Mouse (Mus musculus): ENCODE data around the gene Arfgef2. TPM values are rescaled to one million over a fixed set of nuclear protein-coding genes. Genes with fewer than 3 reads are reported as not detected.
A peak's percentile ranks its signal among the peaks of the same experiment; 100 is the strongest.

Gene Arfgef2
- polyA plus RNA-seq, 1 experiment, result 11.6 TPM

- WGBS, result 70% methylated on average over 11 of the region's 11 CpGs
Measured at GRCm38 (mm10) chr2:166775357-166775893, 30.0 kb upstream of the Arfgef2 start.

GRCm38 (mm10) chr2:166776272-166776671, 29.1 kb upstream of the Arfgef2 start:
- 57% methylated on average over 1 of the region's 2 CpGs for WGBS
- Histone ChIP-seq H3K27ac (ENCODE audit: insufficient read depth, low read depth, low read length) (no peak overlapping the region), H3K4me1 (ENCODE audit: control insufficient read depth, insufficient read depth, insufficient read length, low read length) (no peaks in the 10 kb centered on the region), H3K4me3 (ENCODE audit: low read depth, low read length) (no peak overlapping the region), H3K36me3 (ENCODE audit: control insufficient read depth, insufficient read depth, low read length) (no peaks in the 10 kb centered on the region), H3K27me3 (ENCODE audit: control insufficient read depth, insufficient read depth, low read length) (no peaks in the 10 kb centered on the region)
- no peak for TF ChIP-seq POLR2A (IDR thresholded peaks at IDR 0.05; ENCODE audit: low read depth, low read length)
- no peak for TF ChIP-seq CTCF (IDR thresholded peaks at IDR 0.05; ENCODE audit: extremely low read depth, insufficient read length, insufficient replicate concordance, low read depth, low read length)

More at GRCm38 (mm10) chr2:166775357-166775893, 30.0 kb upstream of the Arfgef2 start:
- TF ChIP-seq CTCF (IDR thresholded peaks at IDR 0.05; ENCODE audit: extremely low read depth, insufficient read length, insufficient replicate concordance, low read depth, low read length) (no peak), POLR2A (IDR thresholded peaks at IDR 0.05; ENCODE audit: low read depth, low read length) (no peak)
- H3K27me3 ChIP-seq (ENCODE audit: control insufficient read depth, insufficient read depth, low read length), result no peaks in the 10 kb centered on the region
- H3K4me1 ChIP-seq (ENCODE audit: control insufficient read depth, insufficient read depth, insufficient read length, low read length), result no peaks in the 10 kb centered on the region
- no peak overlapping the region for H3K27ac ChIP-seq (ENCODE audit: insufficient read depth, low read depth, low read length)
- H3K36me3 ChIP-seq (ENCODE audit: control insufficient read depth, insufficient read depth, low read length), result no peaks in the 10 kb centered on the region
- no peak overlapping the region for H3K4me3 ChIP-seq (ENCODE audit: low read depth, low read length)

GRCm38 (mm10) chr2:166779956-166780355, 25.4 kb upstream of the Arfgef2 start:
- Histone ChIP-seq H3K27me3 (ENCODE audit: control insufficient read depth, insufficient read depth, low read length) (no peaks in the 10 kb centered on the region), H3K4me1 (ENCODE audit: control insufficient read depth, insufficient read depth, insufficient read length, low read length) (no peaks in the 10 kb centered on the region), H3K4me3 (ENCODE audit: low read depth, low read length) (no peak overlapping the region), H3K27ac (ENCODE audit: insufficient read depth, low read depth, low read length) (no peak overlapping the region), H3K36me3 (ENCODE audit: control insufficient read depth, insufficient read depth, low read length) (no peaks in the 10 kb centered on the region)
- WGBS, result 87% methylated on average over 8 of the region's 8 CpGs
- TF ChIP-seq CTCF (IDR thresholded peaks at IDR 0.05; ENCODE audit: extremely low read depth, insufficient read length, insufficient replicate concordance, low read depth, low read length) (no peak), POLR2A (IDR thresholded peaks at IDR 0.05; ENCODE audit: low read depth, low read length) (no peak)

- 14% methylated on average over 9 of the region's 9 CpGs for whole genome bisulfite sequencing
- no peak for TF ChIP-seq POLR2A (IDR thresholded peaks at IDR 0.05; ENCODE audit: low read depth, low read length)
- peak; percentile 95; the same call in 1 of the 2 replicates for TF ChIP-seq CTCF (IDR thresholded peaks at IDR 0.05; ENCODE audit: extremely low read depth, insufficient read length, insufficient replicate concordance, low read depth, low read length)
Measured at GRCm38 (mm10) chr2:166780980-166781578, 24.3 kb upstream of the Arfgef2 start.

GRCm38 (mm10) chr2:166784376-166784775, 21.0 kb upstream of the Arfgef2 start:
- 85% methylated on average over 6 of the region's 6 CpGs for WGBS
- TF ChIP-seq POLR2A (IDR thresholded peaks at IDR 0.05; ENCODE audit: low read depth, low read length) (no peak), CTCF (IDR thresholded peaks at IDR 0.05; ENCODE audit: extremely low read depth, insufficient read length, insufficient replicate concordance, low read depth, low read length) (no peak)
- peaks cover 6% of the 10 kb centered on the region; the same call in 1 of the 2 replicates for H3K4me1 ChIP-seq (ENCODE audit: control insufficient read depth, insufficient read depth, insufficient read length, low read length)

More at GRCm38 (mm10) chr2:166780980-166781578, 24.3 kb upstream of the Arfgef2 start:
- Histone ChIP-seq H3K36me3 (ENCODE audit: control insufficient read depth, insufficient read depth, low read length) (no peaks in the 10 kb centered on the region), H3K4me1 (ENCODE audit: control insufficient read depth, insufficient read depth, insufficient read length, low read length) (0 out of 2 replicates have a peak, but pooled peaks cover under 1% of the 10 kb centered on the region), H3K27ac (ENCODE audit: insufficient read depth, low read depth, low read length) (no peak overlapping the region), H3K27me3 (ENCODE audit: control insufficient read depth, insufficient read depth, low read length) (no peaks in the 10 kb centered on the region), H3K4me3 (ENCODE audit: low read depth, low read length) (no peak overlapping the region)

GRCm38 (mm10) chr2:166786353-166787004, 18.9 kb upstream of the Arfgef2 start:
- no peak; the same call in 1 of the 2 replicates for TF ChIP-seq POLR2A (IDR thresholded peaks at IDR 0.05; ENCODE audit: low read depth, low read length)
- no peak for TF ChIP-seq CTCF (IDR thresholded peaks at IDR 0.05; ENCODE audit: extremely low read depth, insufficient read length, insufficient replicate concordance, low read depth, low read length)
- under 1% methylated on average over 35 of the region's 35 CpGs for WGBS
- H3K27ac ChIP-seq (ENCODE audit: insufficient read depth, low read depth, low read length), result no peak overlapping the region
- H3K27me3 ChIP-seq (ENCODE audit: control insufficient read depth, insufficient read depth, low read length), result no peaks in the 10 kb centered on the region
- no peaks in the 10 kb centered on the region for H3K36me3 ChIP-seq (ENCODE audit: control insufficient read depth, insufficient read depth, low read length)
- peaks cover 6% of the 10 kb centered on the region; the same call in 1 of the 2 replicates for H3K4me1 ChIP-seq (ENCODE audit: control insufficient read depth, insufficient read depth, insufficient read length, low read length)
- H3K4me3 ChIP-seq (ENCODE audit: low read depth, low read length), result peak overlapping the region; percentile 70

More at GRCm38 (mm10) chr2:166784376-166784775, 21.0 kb upstream of the Arfgef2 start:
- Histone ChIP-seq H3K4me3 (ENCODE audit: low read depth, low read length) (no peak overlapping the region), H3K27ac (ENCODE audit: insufficient read depth, low read depth, low read length) (no peak overlapping the region), H3K27me3 (ENCODE audit: control insufficient read depth, insufficient read depth, low read length) (no peaks in the 10 kb centered on the region), H3K36me3 (ENCODE audit: control insufficient read depth, insufficient read depth, low read length) (no peaks in the 10 kb centered on the region)

GRCm38 (mm10) chr2:166791738-166792137, 13.7 kb upstream of the Arfgef2 start:
- Histone ChIP-seq H3K4me1 (ENCODE audit: control insufficient read depth, insufficient read depth, insufficient read length, low read length) (peaks cover 4% of the 10 kb centered on the region; the same call in 1 of the 2 replicates), H3K27me3 (ENCODE audit: control insufficient read depth, insufficient read depth, low read length) (no peaks in the 10 kb centered on the region), H3K4me3 (ENCODE audit: low read depth, low read length) (no peak overlapping the region), H3K36me3 (ENCODE audit: control insufficient read depth, insufficient read depth, low read length) (0 out of 2 replicates have a peak, but pooled peaks cover 2% of the 10 kb centered on the region), H3K27ac (ENCODE audit: insufficient read depth, low read depth, low read length) (no peak overlapping the region)
- 82% methylated on average over 5 of the region's 5 CpGs for WGBS
- TF ChIP-seq POLR2A (IDR thresholded peaks at IDR 0.05; ENCODE audit: low read depth, low read length) (no peak), CTCF (IDR thresholded peaks at IDR 0.05; ENCODE audit: extremely low read depth, insufficient read length, insufficient replicate concordance, low read depth, low read length) (peak; percentile 61; the same call in 1 of the 2 replicates)

Data from small intestine, adult 2 months (tissue).